Mouse (Mus musculus) heart, adult 18-20 months (tissue): ENCODE data around the gene Bsdc1. TPM values are rescaled to one million over a fixed set of nuclear protein-coding genes. Genes with fewer than 3 reads are reported as not detected.
A peak's percentile ranks its signal among the peaks of the same experiment; 100 is the strongest.
"Not testable (repeated sequence)": the region's sequence is repeated elsewhere in the genome, so short reads cannot be mapped to it uniquely, and the experiment has no call there.

Experiments
- DNase-seq, 2 experiments: peaks; one replicate each; pipeline ENCODE4 v3.0.0; 2021 to 2022; ENCODE audit warnings: mixed read lengths in 1 of 2
- total RNA-seq, 2 experiments: library from RNA; stranded (reverse); gene quantifications; 2 replicates each; pipeline ENCODE4 v1.2.3; 2021

The Bsdc1 gene
- total RNA-seq, 2 experiments from 2014 or later: 46.7 to 49.1 TPM

DNA sequence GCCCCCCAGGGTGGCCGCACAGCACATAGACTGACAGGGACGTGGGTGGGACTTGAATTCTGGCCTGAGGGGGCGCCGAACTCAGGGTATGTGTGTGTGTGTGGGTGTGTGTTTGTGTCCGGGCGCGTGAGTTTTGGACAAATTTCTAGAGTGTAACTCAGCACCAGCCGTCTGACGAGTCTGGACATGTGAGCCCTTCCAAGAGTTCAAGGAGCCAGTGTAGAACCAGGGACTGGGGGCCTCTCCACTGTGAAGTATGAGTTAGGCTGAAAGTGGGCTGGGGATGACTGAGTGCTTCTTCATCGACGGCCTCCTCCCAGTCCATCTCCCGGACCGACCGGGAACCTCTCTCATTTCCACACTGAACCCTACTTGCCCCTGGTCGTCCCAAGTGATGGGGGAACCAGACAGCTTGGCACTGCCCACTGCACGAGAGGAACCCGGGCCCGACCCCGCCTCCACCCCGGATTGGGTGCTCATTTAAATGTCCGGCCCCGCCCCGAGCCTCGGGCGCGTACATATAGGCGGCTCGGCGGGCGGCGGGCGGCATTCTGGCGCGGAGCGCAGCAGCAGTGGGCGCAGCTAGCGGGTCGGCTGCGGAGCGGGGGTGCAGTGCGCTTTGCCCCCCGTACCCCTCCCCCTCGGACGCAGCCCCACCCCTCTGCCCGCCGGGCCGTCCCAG lies 51.8 kb downstream of the Bsdc1 start, which contains the start of gene Marcksl1:
Marcksl1 (plus strand) TSS at position 496 of the 682 bp plus-strand sequence.
- peak; percentile 81 to 85 for DNase-seq

DNA sequence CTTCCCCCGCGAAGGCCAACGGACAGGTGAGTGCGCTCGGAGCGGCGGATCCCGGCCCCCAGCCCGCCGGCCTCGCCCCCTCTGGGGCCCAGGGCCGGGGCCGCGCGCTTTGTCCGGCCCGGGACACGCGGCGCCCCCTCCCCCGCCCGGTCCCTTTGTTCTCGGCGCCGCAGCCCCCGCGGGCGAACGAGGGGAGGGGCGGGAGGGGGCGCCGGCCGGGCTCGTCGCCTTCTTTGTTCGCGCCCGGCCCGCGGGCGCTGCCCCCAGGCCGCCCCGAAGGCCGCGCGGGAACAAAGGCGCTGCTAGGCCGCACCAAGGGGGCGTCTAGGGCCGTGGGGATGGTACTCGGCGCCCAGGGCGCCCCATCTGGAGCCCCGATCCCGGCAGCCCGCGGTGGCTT lies 52.5 kb downstream of the Bsdc1 start:
- no peak for DNase-seq

GRCm38 (mm10) chr4:129514300-129514898 lies 53.0 kb downstream of the Bsdc1 start:
- peak; percentile 50 to 54 for DNase-seq

GRCm38 (mm10) chr4:129516925-129517324 lies 55.5 kb downstream of the Bsdc1 start:
- no peak for DNase-seq

- no peak for DNase-seq
Observed at GRCm38 (mm10) chr4:129518519-129518918, 57.1 kb downstream of the Bsdc1 start.

DNA sequence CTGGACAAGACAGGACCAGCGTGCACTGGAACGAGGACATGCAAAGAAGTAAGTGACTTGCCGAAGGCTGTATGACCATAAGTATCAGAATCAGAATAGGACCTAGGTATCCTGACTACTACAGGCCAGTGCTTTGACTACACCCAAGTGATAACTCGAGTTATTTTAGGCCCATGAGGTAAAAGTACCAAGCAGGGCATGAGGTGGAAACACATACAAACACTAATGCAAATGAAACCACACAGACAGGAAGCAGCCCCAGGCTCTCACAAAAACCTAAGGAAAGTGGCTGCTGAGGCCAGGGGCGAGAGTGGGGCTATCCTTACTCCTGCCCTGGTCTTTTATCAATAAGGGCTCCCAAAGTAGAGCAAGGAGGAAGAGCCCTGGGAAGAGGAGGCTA lies 64.0 kb downstream of the Bsdc1 start:
- no peak for DNase-seq

DNA sequence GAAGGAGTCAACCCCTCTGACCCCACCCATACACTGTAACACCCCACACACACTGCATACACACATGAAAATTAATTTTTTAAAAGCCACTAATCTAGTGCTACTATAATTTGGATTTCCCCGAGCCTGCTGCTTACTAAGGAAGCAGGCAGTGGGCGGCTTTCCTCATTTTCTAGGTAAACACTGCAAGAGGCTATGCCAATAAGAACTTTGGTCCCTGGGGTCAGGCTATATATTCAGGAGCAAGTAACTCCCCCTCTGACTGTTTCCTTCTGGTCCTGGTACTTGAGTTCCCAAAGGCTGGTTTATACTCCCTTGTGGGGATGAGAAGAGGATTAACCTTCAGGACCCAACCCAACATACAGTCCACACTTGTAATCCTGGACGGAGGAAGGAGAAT lies 64.5 kb downstream of the Bsdc1 start:
- DNase-seq: no peak

- DNase-seq: not testable (repeated sequence)
Observed at GRCm38 (mm10) chr4:129528901-129529300, 67.5 kb downstream of the Bsdc1 start.

Other genes starting within 250 kb of the Bsdc1 start
- gene C77080, start 200.2 kb upstream of the Bsdc1 start, total RNA-seq: 1 to 10 TPM; 2.6 to 3.0 TPM
- gene Sync, start 174.0 kb upstream of the Bsdc1 start, total RNA-seq: 10 to 100 TPM; 18.9 to 24.9 TPM
- 10 to 100 TPM; 74.1 to 78.0 TPM for gene Rbbp4, start 126.2 kb upstream of the Bsdc1 start, total RNA-seq
- gene Zbtb8os, start 125.9 kb upstream of the Bsdc1 start, total RNA-seq: 10 to 100 TPM; 22.4 to 30.2 TPM
- 1 to 10 TPM; 2.9 to 3.0 TPM for gene Zbtb8a, start 83.5 kb upstream of the Bsdc1 start, total RNA-seq
- gene Zbtb8b, start 20.7 kb upstream of the Bsdc1 start, total RNA-seq: under 1 TPM in 1 of 2 experiments, not detected in 1; 0.69 TPM
- gene Tssk3, start 29.4 kb downstream of the Bsdc1 start, total RNA-seq: not detected
- under 1 TPM in 1 of 2 experiments, not detected in 1; 0.57 TPM for gene Fam229a, start 29.6 kb downstream of the Bsdc1 start, total RNA-seq
- gene Marcksl1, start 52.0 kb downstream of the Bsdc1 start, total RNA-seq: 1 to 10 TPM; 4.5 to 4.7 TPM
- gene Hdac1, start 81.1 kb downstream of the Bsdc1 start, total RNA-seq: 10 to 100 TPM; 12.5 to 17.5 TPM
- 1 to 10 TPM in 1 of 2 experiments, under 1 TPM in 1; 0.32 to 5.0 TPM for gene Lck, start 112.1 kb downstream of the Bsdc1 start, total RNA-seq
- under 1 TPM in 1 of 2 experiments, not detected in 1; 0.44 TPM for gene Fam167b, start 117.0 kb downstream of the Bsdc1 start, total RNA-seq
- gene Eif3i, start 139.1 kb downstream of the Bsdc1 start, total RNA-seq: 100 to 1,000 TPM; 114 to 126 TPM
- 10 to 100 TPM; 40.6 to 45.1 TPM for gene Tmem234, start 139.1 kb downstream of the Bsdc1 start, total RNA-seq
- under 1 TPM; 0.74 to 0.90 TPM for gene Dcdc2b, start 152.7 kb downstream of the Bsdc1 start, total RNA-seq
- 10 to 100 TPM; 16.4 to 18.8 TPM for gene Iqcc, start 157.5 kb downstream of the Bsdc1 start, total RNA-seq
- gene Ccdc28b, start 162.4 kb downstream of the Bsdc1 start, total RNA-seq: 10 to 100 TPM; 14.2 to 15.0 TPM
- 10 to 100 TPM; 22.8 to 24.4 TPM for gene Txlna, start 179.5 kb downstream of the Bsdc1 start, total RNA-seq
- gene Kpna6, start 211.2 kb downstream of the Bsdc1 start, total RNA-seq: 10 to 100 TPM; 68.5 to 75.2 TPM
- gene Tmem39b, start 235.3 kb downstream of the Bsdc1 start, total RNA-seq: 1 to 10 TPM; 4.1 to 4.5 TPM